Mouse (Mus musculus) liver, adult 2 months (tissue): ENCODE results near the gene Ank.
A peak's percentile ranks its signal among the peaks of the same experiment; 100 is the strongest.

Experiments
- CTCF ChIP-seq: fragments of 200-500 bp; IDR thresholded peaks from 2 replicates; pipeline ENCODE4 v1.5.1; 2011; ENCODE audit warnings: low read depth, low read length, control low read depth
- POLR2A ChIP-seq: fragments of 200-500 bp; IDR thresholded peaks from 2 replicates; pipeline ENCODE4 v1.6.1; 2011; ENCODE audit warnings: low read length, control low read depth; ENCODE audit not compliant: insufficient read depth; ENCODE audit errors: extremely low read depth

DNA sequence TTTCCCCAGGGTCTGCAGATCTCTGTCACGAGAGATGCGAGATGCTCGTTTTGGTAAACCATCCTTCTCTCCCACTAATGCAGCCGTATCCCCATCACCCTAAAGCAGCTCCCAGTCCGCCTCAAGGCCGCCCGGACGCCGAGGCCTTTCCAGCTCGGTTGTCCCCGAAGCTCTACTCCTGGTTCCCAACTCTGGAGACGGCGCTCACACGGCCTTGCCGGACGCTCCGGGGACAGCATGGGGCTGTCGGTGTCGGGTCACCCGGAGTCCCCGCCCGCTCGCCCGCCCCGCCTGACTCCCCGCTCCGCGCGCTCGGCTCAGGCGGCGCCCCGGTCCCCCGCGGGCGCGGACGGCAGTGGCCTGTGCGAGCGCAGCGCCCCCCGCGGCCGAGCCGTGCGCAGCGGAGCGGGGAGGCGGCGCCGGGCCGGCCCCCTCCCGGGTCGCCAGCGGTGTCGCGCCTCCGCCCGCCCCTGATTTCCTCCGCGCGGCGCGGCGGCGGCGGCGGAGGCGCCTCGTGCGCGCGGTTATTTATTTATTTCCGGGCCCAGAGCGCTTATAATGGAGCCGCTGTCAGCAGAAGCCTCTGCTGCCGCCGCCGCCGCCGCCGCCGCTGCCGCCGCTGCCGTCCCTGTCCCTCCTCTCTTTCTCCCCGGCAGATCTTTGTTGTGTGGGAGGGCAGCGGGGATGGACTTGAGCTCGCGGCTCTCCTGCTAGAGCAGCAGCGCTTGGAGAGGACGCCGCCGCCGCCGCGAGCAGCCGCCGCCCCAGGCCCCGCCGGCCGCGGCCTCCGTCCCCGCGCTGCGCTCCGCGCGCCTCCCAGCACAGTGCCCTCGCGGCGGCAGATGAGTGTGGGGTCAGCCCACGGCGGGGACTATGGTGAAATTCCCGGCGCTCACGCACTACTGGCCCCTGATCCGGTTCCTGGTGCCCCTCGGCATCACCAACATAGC is at the start of gene Ank:
- peak; percentile 65 for TF ChIP-seq CTCF
- 0 out of 2 replicates have a peak, but pooled peaks have one; percentile 9 for TF ChIP-seq POLR2A
